Mouse (Mus musculus): ENCODE results near the gene Cnmd. TPM values are rescaled to one million over a fixed set of nuclear protein-coding genes. Genes with fewer than 3 reads are reported as not detected.

Gene Cnmd
- polyA plus RNA-seq (2015; fragmentation: Nextera tagmentation; extraction: Ambion mirVana), result 1.1 and 1.2 TPM in 2 replicates

DNA sequence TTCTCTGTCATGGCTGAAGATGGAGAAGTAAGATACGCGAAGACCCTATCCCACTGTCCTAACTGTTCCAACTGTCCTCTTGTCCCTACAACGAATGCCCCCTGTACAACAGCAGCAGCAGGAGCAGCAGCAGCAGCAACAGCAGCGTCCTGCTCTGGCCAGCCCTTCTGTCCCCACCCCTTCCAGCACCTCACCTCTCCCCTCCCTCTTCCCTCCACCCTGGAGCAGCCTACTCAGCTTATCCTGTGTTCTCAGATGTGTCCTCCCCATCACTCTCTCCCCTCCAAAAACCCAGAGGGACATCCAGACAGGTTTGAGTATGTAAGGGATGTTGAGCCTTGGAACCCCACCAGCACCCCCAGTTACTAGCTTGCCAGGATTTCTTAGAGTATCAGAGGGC lies at the start of gene Cnmd:
Gene Cnmd (minus strand): TSS at position 170 of the 400 bp plus-strand sequence.
- H3K4me3 ChIP-seq (replicated peaks), result peak within 1 kb of the TSS; percentile 19
- H3K9ac ChIP-seq (replicated peaks), result 0 out of 2 replicates have a peak within 1 kb of the TSS, but pooled peaks have one; percentile 10
- H3K4me2 ChIP-seq (replicated peaks), result peak within 1 kb of the TSS; percentile 48
- H3K36me3 ChIP-seq, result no peaks in the 10 kb centered on the region
- peaks cover 17% of the 10 kb centered on the region for H3K4me1 ChIP-seq (replicated peaks)
- 63% methylated on average over 4 of the region's 4 CpGs for WGBS
- ATAC-seq, result peak; percentile 38
- no peak within 1 kb of the TSS for H3K27ac ChIP-seq
- peaks cover 11% of the 10 kb centered on the region for H3K27me3 ChIP-seq
- no peaks in the 10 kb centered on the region for H3K9me3 ChIP-seq

- H3K4me2 ChIP-seq (replicated peaks), result no peak overlapping the region
- H3K9me3 ChIP-seq, result no peaks in the 10 kb centered on the region
- no peak overlapping the region for H3K4me3 ChIP-seq (replicated peaks)
- H3K9ac ChIP-seq (replicated peaks), result no peak overlapping the region
- no peaks in the 10 kb centered on the region for H3K36me3 ChIP-seq
- 69% methylated on average over 4 of the region's 4 CpGs for WGBS
- no peaks in the 10 kb centered on the region for H3K27me3 ChIP-seq
- ATAC-seq, result no peak
- 0 out of 2 replicates have a peak, but pooled peaks cover 4% of the 10 kb centered on the region for H3K4me1 ChIP-seq (replicated peaks)
- H3K27ac ChIP-seq, result no peak overlapping the region
These were observed 49.3 kb upstream of the Cnmd start for GRCm38 (mm10) chr14:79711301-79711700.

- ATAC-seq, result peak; percentile 35; the same call in 1 of the 2 replicates
- Histone ChIP-seq H3K27me3 (no peaks in the 10 kb centered on the region), H3K4me1 (replicated peaks) (peaks cover 22% of the 10 kb centered on the region), H3K4me3 (replicated peaks) (no peak overlapping the region), H3K9ac (replicated peaks) (no peak overlapping the region), H3K27ac (peak overlapping the region; percentile 47; the same call in 1 of the 2 replicates), H3K4me2 (replicated peaks) (no peak overlapping the region), H3K36me3 (no peaks in the 10 kb centered on the region), H3K9me3 (no peaks in the 10 kb centered on the region)
- WGBS, result 65% methylated on average over 22 of the region's 22 CpGs
These were observed 41.7 kb upstream of the Cnmd start for GRCm38 (mm10) chr14:79703523-79704172.

- peak overlapping the region; percentile 62; the same call in 1 of the 2 replicates for H3K27ac ChIP-seq
These were observed 39.6 kb upstream of the Cnmd start for GRCm38 (mm10) chr14:79701606-79702005.

DNA sequence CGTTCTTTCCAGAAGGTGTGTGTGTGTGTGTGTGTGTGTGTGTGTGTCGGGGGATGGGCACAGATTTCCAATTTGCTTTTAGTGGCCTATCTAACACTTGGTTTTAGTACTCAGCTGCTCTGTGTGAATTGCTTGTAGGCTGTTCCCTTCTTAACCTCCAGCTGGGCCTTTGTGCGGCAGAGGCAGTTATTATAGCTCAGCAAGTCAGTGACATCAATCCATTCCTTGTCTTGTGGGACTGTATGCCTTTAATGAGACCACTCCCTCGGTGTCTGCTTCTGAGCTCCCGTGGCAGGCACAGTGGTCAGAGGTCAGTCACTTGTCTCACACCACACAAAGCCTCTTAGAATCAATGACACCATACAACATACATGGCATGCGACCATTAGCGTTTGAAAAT lies 39.1 kb upstream of the Cnmd start:
- Histone ChIP-seq H3K27ac (peak overlapping the region; percentile 62), H3K9ac (replicated peaks) (no peak overlapping the region), H3K4me3 (replicated peaks) (no peak overlapping the region), H3K4me1 (replicated peaks) (peaks cover 22% of the 10 kb centered on the region), H3K4me2 (replicated peaks) (no peak overlapping the region), H3K27me3 (no peaks in the 10 kb centered on the region), H3K36me3 (no peaks in the 10 kb centered on the region), H3K9me3 (no peaks in the 10 kb centered on the region)
- peak; percentile 64 for ATAC-seq
- 23% methylated on average over 7 of the region's 7 CpGs for WGBS

More at GRCm38 (mm10) chr14:79701606-79702005, 39.6 kb upstream of the Cnmd start:
- H3K9ac ChIP-seq (replicated peaks), result no peak overlapping the region
- WGBS, result 71% methylated on average over 5 of the region's 5 CpGs
- no peaks in the 10 kb centered on the region for H3K27me3 ChIP-seq
- no peaks in the 10 kb centered on the region for H3K36me3 ChIP-seq
- no peak overlapping the region for H3K4me3 ChIP-seq (replicated peaks)
- H3K4me1 ChIP-seq (replicated peaks), result peaks cover 22% of the 10 kb centered on the region
- H3K9me3 ChIP-seq, result no peaks in the 10 kb centered on the region
- no peak overlapping the region for H3K4me2 ChIP-seq (replicated peaks)
- ATAC-seq, result 0 out of 2 replicates have a peak, but pooled peaks have one; percentile 17

DNA sequence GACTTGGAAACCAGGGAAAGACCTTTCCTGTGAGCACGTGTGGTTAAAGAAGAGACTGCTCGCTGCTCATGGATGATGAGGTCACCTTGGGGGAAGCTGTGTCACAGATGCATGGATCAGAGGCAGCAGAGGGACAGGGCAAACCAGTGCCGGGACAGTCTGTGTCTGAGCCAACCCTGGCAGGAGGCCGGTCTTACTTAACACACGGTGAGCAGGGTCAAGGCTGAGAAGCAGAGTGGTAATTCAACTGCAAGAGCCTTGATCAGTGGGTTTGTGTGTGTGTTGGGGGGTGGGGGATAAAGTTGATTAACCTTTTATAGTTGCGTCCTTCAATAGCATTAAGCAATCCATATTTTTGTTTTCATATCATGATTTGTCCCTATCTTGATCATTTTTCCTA lies 37.4 kb upstream of the Cnmd start:
- ATAC-seq, result no peak
- H3K9ac ChIP-seq (replicated peaks), result no peak overlapping the region
- no peaks in the 10 kb centered on the region for H3K9me3 ChIP-seq
- H3K4me3 ChIP-seq (replicated peaks), result no peak overlapping the region
- H3K27ac ChIP-seq, result no peak overlapping the region
- no peaks in the 10 kb centered on the region for H3K27me3 ChIP-seq
- no peaks in the 10 kb centered on the region for H3K36me3 ChIP-seq
- no peak overlapping the region for H3K4me2 ChIP-seq (replicated peaks)
- peaks cover 22% of the 10 kb centered on the region for H3K4me1 ChIP-seq (replicated peaks)
- 60% methylated on average over 6 of the region's 6 CpGs for WGBS

DNA sequence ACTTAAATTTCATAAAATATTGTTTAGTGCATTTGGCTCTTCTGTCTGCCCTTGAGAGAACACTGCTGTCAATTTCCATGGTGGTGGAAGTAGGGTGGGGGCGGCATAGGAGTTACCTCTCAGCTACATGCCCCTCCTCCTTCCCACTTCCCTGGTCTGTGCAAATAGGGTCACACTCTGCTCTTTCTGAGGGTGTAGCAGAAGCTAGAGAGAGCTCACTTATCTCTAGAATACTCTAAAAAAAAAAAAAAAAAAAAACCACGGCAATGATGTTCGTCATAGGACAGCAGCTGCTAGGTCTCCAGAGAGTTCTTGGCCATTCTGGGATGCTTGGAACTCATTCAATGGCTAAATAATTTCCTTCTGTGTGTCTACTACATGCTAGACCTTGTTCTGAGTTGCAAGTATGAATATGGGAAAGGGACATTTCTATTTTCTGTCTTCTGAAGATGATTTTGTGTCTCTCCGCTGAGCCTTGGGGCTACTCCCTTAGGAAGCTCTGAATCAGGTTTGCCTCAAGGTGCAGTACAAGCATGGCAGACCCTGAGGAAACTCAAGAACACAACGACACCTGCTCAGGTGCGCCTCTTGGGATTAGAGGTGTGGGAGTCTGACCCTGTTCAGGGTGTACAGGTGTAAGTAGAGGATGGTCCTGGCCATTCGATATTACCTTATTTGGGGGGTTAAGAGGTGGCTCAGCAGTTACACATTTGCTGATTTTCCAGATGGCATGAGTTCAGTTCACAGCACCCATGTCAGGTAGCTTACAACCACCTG lies 28.3 kb upstream of the Cnmd start:
- H3K27me3 ChIP-seq, result no peaks in the 10 kb centered on the region
- no peaks in the 10 kb centered on the region for H3K9me3 ChIP-seq
- H3K4me2 ChIP-seq (replicated peaks), result no peak overlapping the region
- no peaks in the 10 kb centered on the region for H3K4me1 ChIP-seq (replicated peaks)
- no peak overlapping the region for H3K9ac ChIP-seq (replicated peaks)
- H3K36me3 ChIP-seq, result no peaks in the 10 kb centered on the region
- no peak overlapping the region for H3K4me3 ChIP-seq (replicated peaks)
- 91% methylated on average over 7 of the region's 7 CpGs for WGBS
- no peak for ATAC-seq
- no peak overlapping the region for H3K27ac ChIP-seq

- H3K27ac ChIP-seq, result no peak overlapping the region
- WGBS, result 68% methylated on average over 5 of the region's 5 CpGs
- ATAC-seq, result no peak
These were observed 18.7 kb upstream of the Cnmd start for GRCm38 (mm10) chr14:79680652-79681051.

GRCm38 (mm10) chr14:79677891-79678687 lies 16.1 kb upstream of the Cnmd start:
- Histone ChIP-seq H3K27ac (no peak overlapping the region), H3K4me3 (replicated peaks) (no peak overlapping the region), H3K27me3 (0 out of 2 replicates have a peak, but pooled peaks cover 4% of the 10 kb centered on the region), H3K9ac (replicated peaks) (no peak overlapping the region), H3K4me1 (replicated peaks) (peaks cover 30% of the 10 kb centered on the region), H3K9me3 (no peaks in the 10 kb centered on the region), H3K4me2 (replicated peaks) (no peak overlapping the region; the same call in 1 of the 2 replicates), H3K36me3 (no peaks in the 10 kb centered on the region)
- ATAC-seq, result no peak
- WGBS, result 37% methylated on average over 14 of the region's 14 CpGs

More at GRCm38 (mm10) chr14:79680652-79681051, 18.7 kb upstream of the Cnmd start:
- Histone ChIP-seq H3K4me2 (replicated peaks) (no peak overlapping the region), H3K27me3 (0 out of 2 replicates have a peak, but pooled peaks cover 4% of the 10 kb centered on the region), H3K9me3 (no peaks in the 10 kb centered on the region), H3K4me3 (replicated peaks) (no peak overlapping the region), H3K9ac (replicated peaks) (no peak overlapping the region), H3K4me1 (replicated peaks) (peaks cover 23% of the 10 kb centered on the region), H3K36me3 (no peaks in the 10 kb centered on the region)

DNA sequence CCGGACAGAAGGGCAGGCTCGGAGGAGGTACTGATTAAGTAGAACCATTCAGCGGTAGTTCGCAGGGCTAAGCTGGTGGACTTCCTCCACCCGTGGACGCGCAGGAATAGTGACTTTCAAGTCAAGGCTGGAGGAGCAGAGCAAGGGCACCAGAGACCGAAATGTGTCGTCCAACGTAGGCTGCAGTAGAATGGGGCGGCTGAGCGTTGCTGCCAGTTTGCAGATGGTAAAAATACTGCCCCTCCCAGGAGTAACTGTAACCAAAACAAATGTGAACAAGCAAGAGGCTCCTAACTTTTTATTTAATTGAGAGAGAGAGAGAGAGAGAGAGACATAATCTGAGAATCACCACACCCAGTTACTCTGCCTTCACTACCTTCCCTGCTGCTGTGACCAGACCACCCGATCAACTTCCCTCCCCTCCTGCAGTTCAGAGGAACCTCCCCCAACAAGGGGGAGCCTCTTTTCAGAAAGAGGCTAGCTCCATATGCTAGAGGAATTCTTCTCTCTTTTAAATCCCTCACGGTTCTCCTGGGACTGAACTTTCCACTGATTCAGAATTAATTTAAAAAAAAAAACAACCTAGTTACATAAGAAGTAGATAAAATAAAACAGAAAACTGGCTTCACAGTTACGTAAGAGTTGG lies 15.3 kb upstream of the Cnmd start:
- Histone ChIP-seq H3K4me2 (replicated peaks) (no peak overlapping the region), H3K27me3 (0 out of 2 replicates have a peak, but pooled peaks cover 4% of the 10 kb centered on the region), H3K36me3 (no peaks in the 10 kb centered on the region), H3K4me3 (replicated peaks) (no peak overlapping the region), H3K27ac (no peak overlapping the region), H3K9me3 (no peaks in the 10 kb centered on the region), H3K9ac (replicated peaks) (no peak overlapping the region), H3K4me1 (replicated peaks) (peaks cover 38% of the 10 kb centered on the region)
- ATAC-seq, result no peak
- WGBS, result 48% methylated on average over 15 of the region's 15 CpGs

All from midbrain, embryonic 13.5 days (tissue).